Mouse (Mus musculus): ENCODE measurements around the gene Nhlrc4. TPM values are rescaled to one million over a fixed set of nuclear protein-coding genes. Genes with fewer than 3 reads are reported as not detected.

Gene Nhlrc4
- total and polyA plus RNA-seq, 3 experiments: 0.10 to 2.8 (median 0.30) TPM

GRCm38 (mm10) chr17:25949981-25950380, 5.2 kb upstream of the Nhlrc4 start:
- no peak for DNase-seq
- H3K4me1 ChIP-seq (ENCODE audit: control insufficient read depth, insufficient read depth, low read length): no peaks in the 10 kb centered on the region; the same call in 1 of the 2 replicates
- TF ChIP-seq CTCF (IDR thresholded peaks at IDR 0.05): no peak
- no peak for TF ChIP-seq POLR2A (IDR thresholded peaks at IDR 0.05; ENCODE audit: insufficient read depth, low read depth, low read length)
- TF ChIP-seq EP300 (IDR thresholded peaks at IDR 0.05; ENCODE audit: insufficient read depth, low read depth, low read length): no peak
- H3K27me3 ChIP-seq (ENCODE audit: control insufficient read depth, insufficient read depth, low read length): peaks cover 6% of the 10 kb centered on the region; the same call in 1 of the 2 replicates
- H3K36me3 ChIP-seq (ENCODE audit: control insufficient read depth, insufficient read depth, low read length): no peaks in the 10 kb centered on the region
- H3K9ac ChIP-seq (ENCODE audit: low read depth, low read length): no peak overlapping the region
- H3K79me2 ChIP-seq (replicated peaks; ENCODE audit: control insufficient read depth, insufficient read depth, low read length): no peaks in the 10 kb centered on the region
- no peak overlapping the region for H3K4me3 ChIP-seq
- intact Hi-C loops (cut with DNase I): no loop called here
- H3K27ac ChIP-seq: no peak overlapping the region
- 80% methylated on average over 5 of the region's 5 CpGs for WGBS

DNA sequence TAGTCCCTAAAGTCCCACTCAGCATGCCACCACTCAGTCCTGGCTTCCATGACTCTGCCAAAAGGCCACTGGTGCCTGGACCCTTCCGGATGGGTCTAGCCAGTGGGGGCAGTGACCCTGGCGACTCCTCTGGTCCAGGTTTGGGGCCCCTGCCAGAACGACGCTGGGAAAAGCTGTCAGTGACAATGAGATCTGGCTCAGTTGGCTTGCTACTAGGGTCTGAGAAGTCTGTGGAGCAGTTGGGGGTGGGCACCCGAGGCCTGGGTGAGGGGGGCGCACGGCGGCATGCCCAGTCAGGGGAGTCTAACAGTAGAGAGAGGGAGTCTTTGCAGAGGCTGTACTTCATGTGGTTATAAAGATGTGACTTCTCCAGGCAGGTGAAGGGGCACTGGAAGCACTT, 3.3 kb upstream of the Nhlrc4 start:
- intact Hi-C loops (cut with DNase I): no loop called here
- no peaks in the 10 kb centered on the region for H3K36me3 ChIP-seq (ENCODE audit: control insufficient read depth, insufficient read depth, low read length)
- H3K9ac ChIP-seq (ENCODE audit: low read depth, low read length): no peak overlapping the region
- TF ChIP-seq CTCF (IDR thresholded peaks at IDR 0.05) (no peak), EP300 (IDR thresholded peaks at IDR 0.05; ENCODE audit: insufficient read depth, low read depth, low read length) (no peak), POLR2A (IDR thresholded peaks at IDR 0.05; ENCODE audit: insufficient read depth, low read depth, low read length) (no peak)
- peaks cover 6% of the 10 kb centered on the region; the same call in 1 of the 2 replicates for H3K27me3 ChIP-seq (ENCODE audit: control insufficient read depth, insufficient read depth, low read length)
- H3K79me2 ChIP-seq (replicated peaks; ENCODE audit: control insufficient read depth, insufficient read depth, low read length): no peaks in the 10 kb centered on the region
- no peak overlapping the region for H3K4me3 ChIP-seq
- no peak for DNase-seq
- H3K27ac ChIP-seq: no peak overlapping the region
- 74% methylated on average over 8 of the region's 8 CpGs for WGBS
- H3K4me1 ChIP-seq (ENCODE audit: control insufficient read depth, insufficient read depth, low read length): no peaks in the 10 kb centered on the region; the same call in 1 of the 2 replicates

DNA sequence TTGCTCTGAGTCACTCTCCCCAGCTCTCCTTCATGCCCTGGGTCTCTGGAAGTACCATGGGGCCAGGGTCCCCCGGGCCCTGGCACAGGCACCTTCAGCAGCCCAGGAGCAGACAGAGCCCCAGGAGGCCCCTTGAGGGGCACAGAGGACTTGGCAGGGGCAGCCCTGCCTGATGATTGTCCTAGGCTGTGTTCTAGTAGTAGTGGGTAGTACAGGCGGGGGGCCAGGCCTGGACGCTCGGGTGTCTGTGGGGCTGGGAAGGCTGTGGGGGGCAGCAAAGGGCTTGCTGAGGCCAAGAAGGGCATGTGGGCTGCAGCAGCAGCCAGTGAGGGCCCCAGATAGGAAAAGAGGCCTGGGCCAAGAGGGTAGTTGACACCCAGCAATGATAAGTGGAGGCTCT, 2.8 kb upstream of the Nhlrc4 start:
- intact Hi-C loops (cut with DNase I): no loop called here
- 67% methylated on average over 4 of the region's 4 CpGs for WGBS
- Histone ChIP-seq H3K79me2 (replicated peaks; ENCODE audit: control insufficient read depth, insufficient read depth, low read length) (no peaks in the 10 kb centered on the region), H3K27ac (no peak overlapping the region), H3K9ac (ENCODE audit: low read depth, low read length) (no peak overlapping the region), H3K36me3 (ENCODE audit: control insufficient read depth, insufficient read depth, low read length) (no peaks in the 10 kb centered on the region), H3K4me3 (no peak overlapping the region), H3K27me3 (ENCODE audit: control insufficient read depth, insufficient read depth, low read length) (peaks cover 6% of the 10 kb centered on the region; the same call in 1 of the 2 replicates), H3K4me1 (ENCODE audit: control insufficient read depth, insufficient read depth, low read length) (peaks cover under 1% of the 10 kb centered on the region; the same call in 1 of the 2 replicates)
- DNase-seq: no peak
- TF ChIP-seq POLR2A (IDR thresholded peaks at IDR 0.05; ENCODE audit: insufficient read depth, low read depth, low read length) (no peak), EP300 (IDR thresholded peaks at IDR 0.05; ENCODE audit: insufficient read depth, low read depth, low read length) (no peak), CTCF (IDR thresholded peaks at IDR 0.05) (no peak)

DNA sequence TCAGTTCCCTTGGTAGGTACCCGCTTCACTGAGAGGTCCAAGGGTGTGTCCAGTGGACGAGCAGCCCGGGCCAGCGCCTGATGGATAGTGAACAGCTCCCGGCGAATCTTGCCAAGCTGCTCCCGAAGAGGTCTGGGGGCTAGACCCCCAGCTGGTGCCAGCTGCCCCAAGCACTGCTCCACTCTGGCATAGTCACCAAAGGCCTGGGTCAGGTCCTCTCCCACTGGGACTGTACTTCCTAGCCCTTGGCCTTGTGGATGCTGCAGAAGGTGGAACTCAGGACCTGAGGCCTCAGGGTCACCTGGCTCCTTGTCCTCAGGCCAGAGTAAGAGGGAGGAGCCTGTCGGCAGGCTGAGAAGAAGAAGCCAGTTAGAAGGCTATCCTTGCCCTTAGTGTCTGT, 2.1 kb upstream of the Nhlrc4 start:
- H3K27ac ChIP-seq: no peak overlapping the region

DNA sequence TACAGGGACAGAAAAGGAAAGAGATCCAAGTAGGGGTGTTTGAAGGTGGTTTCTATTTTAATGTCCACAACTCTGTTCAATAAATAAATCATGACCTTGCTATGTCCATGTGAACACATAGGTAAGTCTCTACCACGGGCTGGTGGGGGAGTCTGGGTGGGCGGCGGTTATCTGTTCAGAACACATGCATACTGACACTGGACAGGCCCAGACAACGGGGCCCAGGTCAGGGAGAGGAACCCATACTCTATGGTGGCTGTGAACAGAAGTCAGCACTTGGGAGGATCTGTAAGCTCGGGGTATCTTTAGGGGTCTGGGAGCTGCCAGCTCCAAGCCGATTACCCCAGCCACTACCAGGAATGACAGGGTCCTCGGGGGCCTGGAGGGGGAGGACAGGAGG, 1.6 kb upstream of the Nhlrc4 start:
- no peak overlapping the region for H3K4me3 ChIP-seq
- H3K9ac ChIP-seq (ENCODE audit: low read depth, low read length): no peak overlapping the region
- H3K27me3 ChIP-seq (ENCODE audit: control insufficient read depth, insufficient read depth, low read length): peaks cover under 1% of the 10 kb centered on the region; the same call in 1 of the 2 replicates
- no peaks in the 10 kb centered on the region for H3K36me3 ChIP-seq (ENCODE audit: control insufficient read depth, insufficient read depth, low read length)
- intact Hi-C loops (cut with DNase I): no loop called here
- H3K79me2 ChIP-seq (replicated peaks; ENCODE audit: control insufficient read depth, insufficient read depth, low read length): no peaks in the 10 kb centered on the region
- H3K4me1 ChIP-seq (ENCODE audit: control insufficient read depth, insufficient read depth, low read length): peaks cover 4% of the 10 kb centered on the region; the same call in 1 of the 2 replicates
- TF ChIP-seq CTCF (IDR thresholded peaks at IDR 0.05) (no peak), POLR2A (IDR thresholded peaks at IDR 0.05; ENCODE audit: insufficient read depth, low read depth, low read length) (no peak), EP300 (IDR thresholded peaks at IDR 0.05; ENCODE audit: insufficient read depth, low read depth, low read length) (no peak)
- peak overlapping the region; percentile 55 for H3K27ac ChIP-seq
- WGBS: 62% methylated on average over 7 of the region's 7 CpGs
- DNase-seq: no peak

More for the DNA sequence above, 2.1 kb upstream of the Nhlrc4 start:
- TF ChIP-seq POLR2A (IDR thresholded peaks at IDR 0.05; ENCODE audit: insufficient read depth, low read depth, low read length) (no peak), CTCF (IDR thresholded peaks at IDR 0.05) (no peak), EP300 (IDR thresholded peaks at IDR 0.05; ENCODE audit: insufficient read depth, low read depth, low read length) (no peak)
- no peak overlapping the region for H3K9ac ChIP-seq (ENCODE audit: low read depth, low read length)
- H3K36me3 ChIP-seq (ENCODE audit: control insufficient read depth, insufficient read depth, low read length): no peaks in the 10 kb centered on the region
- peaks cover 6% of the 10 kb centered on the region; the same call in 1 of the 2 replicates for H3K27me3 ChIP-seq (ENCODE audit: control insufficient read depth, insufficient read depth, low read length)
- intact Hi-C loops (cut with DNase I): no loop called here
- H3K79me2 ChIP-seq (replicated peaks; ENCODE audit: control insufficient read depth, insufficient read depth, low read length): no peaks in the 10 kb centered on the region
- H3K4me3 ChIP-seq: no peak overlapping the region
- DNase-seq: no peak
- 84% methylated on average over 8 of the region's 8 CpGs for WGBS
- peaks cover 4% of the 10 kb centered on the region; the same call in 1 of the 2 replicates for H3K4me1 ChIP-seq (ENCODE audit: control insufficient read depth, insufficient read depth, low read length)

GRCm38 (mm10) chr17:25945517-25946155, 875 bp upstream of the Nhlrc4 start:
- 50% methylated on average over 9 of the region's 9 CpGs for WGBS
- Histone ChIP-seq H3K27me3 (ENCODE audit: control insufficient read depth, insufficient read depth, low read length) (no peaks in the 10 kb centered on the region), H3K4me1 (ENCODE audit: control insufficient read depth, insufficient read depth, low read length) (peaks cover 5% of the 10 kb centered on the region), H3K79me2 (replicated peaks; ENCODE audit: control insufficient read depth, insufficient read depth, low read length) (no peaks in the 10 kb centered on the region), H3K27ac (peak overlapping the region; percentile 57), H3K9ac (ENCODE audit: low read depth, low read length) (no peak overlapping the region; the same call in 1 of the 2 replicates), H3K36me3 (ENCODE audit: control insufficient read depth, insufficient read depth, low read length) (no peaks in the 10 kb centered on the region), H3K4me3 (no peak overlapping the region)
- no peak for TF ChIP-seq POLR2A (IDR thresholded peaks at IDR 0.05; ENCODE audit: insufficient read depth, low read depth, low read length)
- TF ChIP-seq CTCF (IDR thresholded peaks at IDR 0.05): no peak
- TF ChIP-seq EP300 (IDR thresholded peaks at IDR 0.05; ENCODE audit: insufficient read depth, low read depth, low read length): no peak
- intact Hi-C loops (cut with DNase I): no loop called here
- DNase-seq: peak; percentile 48 to 73
